Mouse (Mus musculus): Measurements from ENCODE around the gene Ppm1j.
"Not testable (repeated sequence)": the region's sequence is repeated elsewhere in the genome, so short reads cannot be mapped to it uniquely, and the experiment has no call there.

Ppm1j gene

DNA sequence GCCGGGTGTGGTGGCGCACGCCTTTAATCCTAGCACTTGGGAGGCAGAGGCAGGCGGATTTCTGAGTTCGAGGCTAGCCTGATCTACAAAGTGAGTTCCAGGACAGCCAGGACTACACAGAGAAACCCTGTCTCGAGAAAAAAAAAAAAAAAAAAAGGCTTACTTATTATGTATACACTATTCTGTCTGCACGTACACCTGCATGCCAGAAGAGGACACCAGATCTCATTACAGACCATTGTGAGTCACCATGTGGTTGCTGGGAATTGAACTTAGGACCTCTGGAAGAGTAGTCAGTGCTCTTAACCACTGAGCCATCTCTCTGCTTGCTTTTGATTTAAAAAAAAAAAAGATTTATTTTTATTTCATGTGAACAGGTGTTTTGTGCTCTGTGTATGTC, 32.4 kb downstream of the Ppm1j start:
- not testable (repeated sequence) for DNase-seq (ENCODE audit: low spot score in 2 of 2)

DNA sequence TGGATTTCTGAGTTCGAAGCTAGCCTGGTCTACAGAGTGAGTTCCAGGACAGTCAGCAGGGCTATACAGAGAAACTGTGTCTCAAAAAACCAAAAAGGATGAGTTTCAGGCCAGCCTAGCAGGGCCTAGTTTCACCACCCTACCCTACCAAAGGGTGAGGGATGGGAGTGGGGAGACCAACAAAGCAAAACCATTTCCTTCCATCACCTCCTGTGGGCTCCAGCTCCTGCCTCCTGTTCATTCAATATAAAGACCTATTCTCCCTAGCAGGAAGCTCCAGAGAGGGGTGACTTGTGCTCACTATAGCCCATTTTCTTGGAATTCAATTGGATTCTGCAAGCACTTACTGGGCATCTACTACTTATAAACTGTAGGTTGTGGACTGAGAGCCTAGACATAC, 33.9 kb downstream of the Ppm1j start:
- no peak for DNase-seq (ENCODE audit: low spot score in 2 of 2)

DNA sequence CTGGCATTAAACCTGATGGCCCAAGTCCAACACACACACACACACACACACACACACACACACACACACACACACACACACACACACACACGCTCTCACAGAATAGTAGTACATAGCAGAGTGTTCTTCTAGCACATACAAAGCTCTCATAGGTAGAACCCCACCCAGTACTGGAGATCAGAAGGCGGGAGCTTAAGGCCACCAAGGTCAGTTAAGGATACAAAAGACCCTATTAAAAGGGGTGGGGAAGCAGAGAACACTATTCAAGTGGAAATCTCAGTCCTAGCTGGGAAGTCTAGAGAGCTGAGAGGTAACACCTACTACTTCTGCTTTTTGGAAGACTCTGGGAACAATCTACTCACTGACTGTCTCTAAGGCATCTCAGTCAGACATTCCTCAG, 34.5 kb downstream of the Ppm1j start:
- no peak for DNase-seq (ENCODE audit: low spot score in 2 of 2)

DNA sequence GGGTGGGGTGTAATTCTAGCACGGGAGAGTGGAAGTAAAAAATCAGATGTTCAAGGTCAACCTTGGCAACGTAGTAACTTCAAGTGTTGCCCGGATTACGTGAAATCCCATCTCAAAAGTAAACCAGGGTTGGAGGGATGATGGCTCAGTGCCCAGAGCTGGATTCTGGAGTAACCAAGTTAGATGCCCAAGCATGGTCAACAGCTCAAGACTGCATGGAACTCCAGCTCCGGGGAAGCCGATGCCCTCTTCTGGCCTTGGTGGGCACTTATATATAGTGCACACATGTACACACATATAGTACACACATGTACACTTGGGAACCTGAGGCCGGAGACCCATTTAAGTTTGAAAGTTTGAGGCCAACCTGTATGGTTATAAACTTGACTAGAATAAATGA, 35.3 kb downstream of the Ppm1j start:
- DNase-seq (ENCODE audit: low spot score in 2 of 2), result no peak

DNA sequence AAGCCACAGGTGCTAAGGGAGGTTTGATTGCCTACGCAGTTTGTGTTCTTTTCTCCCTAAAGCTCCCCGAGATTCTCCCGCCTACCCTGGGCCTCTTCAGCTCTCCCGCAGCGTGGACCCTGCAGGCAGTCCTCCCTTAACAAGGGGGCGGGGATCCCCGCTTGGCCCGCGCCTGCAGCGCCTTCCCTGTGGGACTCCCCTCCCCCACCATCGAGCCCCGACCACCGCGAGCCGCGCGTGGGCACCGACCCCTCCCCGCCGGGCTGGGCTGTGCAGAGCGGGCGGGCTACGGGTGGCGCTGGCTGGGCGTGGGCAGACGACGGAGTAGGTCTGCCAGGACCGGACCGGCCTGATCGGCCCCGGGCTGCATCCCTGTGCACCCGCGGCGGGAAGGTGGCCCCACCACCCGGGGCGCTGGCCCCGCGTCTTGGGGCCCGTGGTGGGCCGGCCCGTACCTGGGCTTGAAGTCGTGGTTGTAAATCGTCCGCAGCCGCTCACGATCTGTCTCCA, 36.7 kb downstream of the Ppm1j start:
- peak; percentile 26 to 31 for DNase-seq (ENCODE audit: low spot score in 2 of 2)

DNA sequence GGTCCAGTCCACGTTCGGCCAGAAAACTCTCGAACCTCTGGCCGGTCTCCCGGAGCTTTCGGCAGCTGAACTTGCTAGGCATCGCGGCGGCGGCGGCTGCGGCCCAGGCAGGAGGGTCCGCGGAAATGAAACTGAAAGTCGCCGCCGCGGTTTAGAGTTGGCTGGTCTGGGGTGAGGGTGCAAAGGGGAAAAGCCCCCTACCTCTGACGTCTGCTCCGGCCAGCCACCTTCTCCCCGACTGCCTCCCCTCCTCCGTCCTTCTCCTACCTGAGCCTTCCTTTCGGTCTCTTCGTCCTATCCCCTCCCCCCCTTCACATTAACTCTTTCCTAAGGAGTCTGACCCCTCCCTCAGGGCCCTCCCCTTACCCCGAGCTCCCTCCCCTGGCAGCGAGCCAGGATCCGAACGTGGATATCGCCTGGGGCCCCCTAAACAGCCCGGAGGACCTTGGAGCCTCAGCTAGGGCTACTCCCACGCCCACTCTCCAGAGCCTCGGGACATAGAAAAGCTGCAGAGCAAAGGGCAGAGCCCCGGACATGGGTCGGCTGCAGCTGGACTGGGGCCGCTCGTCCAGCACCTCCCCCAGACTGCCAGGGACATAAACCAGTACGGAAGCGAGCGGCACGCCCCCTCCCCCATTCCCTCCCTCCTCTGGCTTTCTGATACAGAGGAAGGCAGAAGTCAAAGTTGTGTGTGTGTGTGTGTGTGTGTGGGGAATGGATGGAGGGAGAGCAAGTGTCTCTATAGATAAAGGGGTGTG, 37.3 kb downstream of the Ppm1j start, which contains the start of gene Mov10:
Gene Mov10 (minus strand): TSS at position 573 of the 758 bp plus-strand sequence.
- peak; percentile 66 to 69 for DNase-seq (ENCODE audit: low spot score in 2 of 2)

DNA sequence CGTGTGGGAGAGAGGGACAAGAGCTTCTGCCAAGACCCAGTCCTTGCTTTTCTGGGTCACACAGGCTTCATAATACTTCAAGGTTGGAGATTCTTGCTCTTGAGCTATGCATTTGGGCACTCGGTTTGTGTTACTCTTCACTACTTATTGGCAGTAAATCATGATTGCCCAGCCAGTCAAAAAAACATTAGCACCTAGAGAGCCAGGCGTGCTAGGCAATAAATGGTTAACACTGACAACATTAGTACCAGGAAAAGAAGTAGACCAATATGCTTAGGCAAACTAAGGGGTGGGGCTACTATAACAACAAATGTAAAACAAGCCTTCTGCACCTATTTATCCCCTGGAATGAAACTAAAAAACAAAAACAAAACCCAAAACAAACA, 37.9 kb downstream of the Ppm1j start:
- DNase-seq (ENCODE audit: low spot score in 2 of 2), result no peak

DNA sequence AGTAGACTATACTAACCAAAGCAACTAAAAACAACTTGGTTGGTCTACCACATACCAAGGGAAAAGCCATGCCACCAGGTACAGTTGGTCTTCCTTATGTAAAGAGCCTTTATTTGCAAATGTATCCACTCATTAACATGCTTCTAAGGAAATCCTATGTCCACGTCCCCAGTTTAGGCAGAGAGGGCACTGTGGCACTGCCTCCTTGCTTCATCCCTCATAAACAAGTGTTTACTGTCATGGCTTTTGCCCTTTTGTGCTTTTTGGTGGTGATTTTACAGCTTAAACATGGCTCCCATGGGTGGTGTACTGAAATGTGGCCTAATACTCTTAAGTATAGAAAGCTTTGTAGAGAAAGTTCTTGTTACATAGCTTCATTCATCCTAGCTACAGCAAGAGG, 39.6 kb downstream of the Ppm1j start:
- DNase-seq (ENCODE audit: low spot score in 2 of 2), result no peak

DNA sequence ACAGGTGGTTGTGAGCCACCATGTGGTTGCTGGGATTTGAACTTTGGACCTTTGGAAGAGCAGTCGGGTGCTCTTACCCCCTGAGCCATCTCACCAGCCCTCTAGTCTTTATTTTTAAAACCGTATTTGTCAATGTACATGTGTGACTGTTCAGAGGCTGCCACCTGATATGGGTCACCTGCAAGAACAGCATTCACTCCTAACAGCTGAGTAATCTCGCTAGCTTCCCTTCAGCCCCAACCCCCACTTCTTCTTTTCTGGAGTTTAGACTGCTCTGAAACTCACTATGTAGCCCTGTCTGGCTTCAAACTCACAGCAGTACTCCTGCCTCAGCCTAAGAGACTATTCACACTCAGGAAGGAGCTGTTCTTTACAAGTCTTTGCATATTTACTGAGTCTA, 41.6 kb downstream of the Ppm1j start:
- DNase-seq (ENCODE audit: low spot score in 2 of 2), result no peak

All from spleen, postnatal 36 days (tissue).